Mouse (Mus musculus) kidney, postnatal 0 days (tissue): ENCODE measurements around the gene 4930558K02Rik. TPM values are rescaled to one million over a fixed set of nuclear protein-coding genes. Genes with fewer than 3 reads are reported as not detected.

Experiments used
- ATAC-seq: fragments of 200-750 bp; cut with Nextera tagmentation; replicated peaks from 2 replicates; pipeline ENCODE4 v1.8.0; 2017; ENCODE audit warnings: low read depth, moderate number of reproducible peaks, moderate TSS enrichment, moderate library complexity; ENCODE audit not compliant: low FRiP score
- DNase-seq: peaks from one replicate; pipeline ENCODE4 v3.0.0-alpha.2; 2016; ENCODE audit warnings: low spot score
- H3K27ac ChIP-seq: fragments of 300-500 bp; sonication (generic); 2 replicates; pipeline ENCODE4 v1.5.1; 2014; ENCODE audit warnings: mild to moderate bottlenecking
- H3K27me3 ChIP-seq: fragments of 300-500 bp; sonication (generic); 2 replicates; pipeline ENCODE4 v1.6.1; 2014; ENCODE audit warnings: low read length, mixed read lengths; ENCODE audit not compliant: insufficient read depth
- H3K36me3 ChIP-seq: fragments of 300-500 bp; sonication (generic); 2 replicates; pipeline ENCODE4 v1.6.1; 2014; ENCODE audit warnings: low read length, mixed read lengths; ENCODE audit not compliant: insufficient read depth
- H3K4me1 ChIP-seq: fragments of 300-500 bp; sonication (generic); replicated peaks from 2 replicates; pipeline ENCODE4 v1.6.1; 2014; ENCODE audit warnings: antibody characterized with exemption, low read length, mixed read lengths; ENCODE audit not compliant: insufficient read depth
- H3K4me2 ChIP-seq: fragments of 300-500 bp; sonication (generic); 2 replicates; pipeline ENCODE4 v1.6.1; 2014; ENCODE audit warnings: mild to moderate bottlenecking, low read length, moderate library complexity, mixed read lengths
- H3K4me3 ChIP-seq: fragments of 300-500 bp; sonication (generic); replicated peaks from 2 replicates; pipeline ENCODE4 v1.5.1; 2014; ENCODE audit warnings: low read depth, low read length
- H3K9ac ChIP-seq: fragments of 300-500 bp; sonication (generic); 2 replicates; pipeline ENCODE4 v1.6.1; 2014; ENCODE audit warnings: low read depth, low read length
- H3K9me3 ChIP-seq: fragments of 300-500 bp; sonication (generic); replicated peaks from 2 replicates; pipeline ENCODE4 v1.6.1; 2016; ENCODE audit warnings: low read length, inconsistent platforms, mixed read lengths
- CTCF ChIP-seq: IDR thresholded peaks from 2 replicates; pipeline ENCODE4 v1.5.1; 2016; ENCODE audit warnings: antibody characterized with exemption, low read depth, mild to moderate bottlenecking, moderate library complexity
- WGBS: fragments of 180-500 bp; shearing (Covaris S2); extraction: QIAGEN DNeasy Blood & Tissue Kit; methylation state at CpG from one replicate; pipeline ENCODE4 v1.1.7; 2014; 5-methylcytosine and 5-hydroxymethylcytosine counted together
- polyA plus RNA-seq: library from polyadenylated mRNA; unstranded; fragments of >200 nt; fragmentation: Nextera tagmentation; extraction: Ambion mirVana; gene quantifications from 2 replicates; pipeline ENCODE4 v1.2.1, GENCODE M21; 2015

Gene 4930558K02Rik
- polyA plus RNA-seq, result not detected in 2 replicates

DNA sequence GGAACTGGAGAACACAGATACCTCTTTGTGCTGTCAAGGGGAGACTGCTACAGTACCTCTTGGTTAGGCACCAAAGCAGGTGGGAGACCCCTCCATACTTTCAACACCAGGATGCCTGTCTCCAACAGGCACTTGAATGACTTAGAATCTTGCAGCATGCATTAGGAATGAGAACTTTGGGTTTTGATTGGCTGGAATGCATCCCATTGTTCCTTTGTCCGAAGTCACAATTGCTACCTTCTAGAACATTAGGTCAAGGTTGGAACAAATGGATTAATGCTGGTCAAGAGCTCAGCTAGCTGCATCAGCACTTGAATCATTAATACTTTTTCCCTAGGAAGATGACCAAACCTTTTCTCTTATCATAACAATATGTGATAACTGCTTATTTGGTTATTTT, at the start of gene 4930558K02Rik:
TSS of gene 4930558K02Rik (minus strand) at position 101 of the 400 bp plus-strand sequence.
- H3K36me3 ChIP-seq, result no peaks in the 10 kb centered on the region
- no peak within 1 kb of the TSS for H3K4me2 ChIP-seq
- 66% methylated on average over 1 of the region's 1 CpGs for WGBS
- no peak within 1 kb of the TSS for H3K9ac ChIP-seq
- H3K27ac ChIP-seq, result no peak within 1 kb of the TSS
- peaks cover 9% of the 10 kb centered on the region; the same call in 1 of the 2 replicates for H3K4me1 ChIP-seq
- DNase-seq, result no peak
- no peaks in the 10 kb centered on the region for H3K9me3 ChIP-seq
- no peak for ATAC-seq
- no peaks in the 10 kb centered on the region for H3K27me3 ChIP-seq
- no peak within 1 kb of the TSS for H3K4me3 ChIP-seq
- TF ChIP-seq CTCF, result no peak

DNA sequence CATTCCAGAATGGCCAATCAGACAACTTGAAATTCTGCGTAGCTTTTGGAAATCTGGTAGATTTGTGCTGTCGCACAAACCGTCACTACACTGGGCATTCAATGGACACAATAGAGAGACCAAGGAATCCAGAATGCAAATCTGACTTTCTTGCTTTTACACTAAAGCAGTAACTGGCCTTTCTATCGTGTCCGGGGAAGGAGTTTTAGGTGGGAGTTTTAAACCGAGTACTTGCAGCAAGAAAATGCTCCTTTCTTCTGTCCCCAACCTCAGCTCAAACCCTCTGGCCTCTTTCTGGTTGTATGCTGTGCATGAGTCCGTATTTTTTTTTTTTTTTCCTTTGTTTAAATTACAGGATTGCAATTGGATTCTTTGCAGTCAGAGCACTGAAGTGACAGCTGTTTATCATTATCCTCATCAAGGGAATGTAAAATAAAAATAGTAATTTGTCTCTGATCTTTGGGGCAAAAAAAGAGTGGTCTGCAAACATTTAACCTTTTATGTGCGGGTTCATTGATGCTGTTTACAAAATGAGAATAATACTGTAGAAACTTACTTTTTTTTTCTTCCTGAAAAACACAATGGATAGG, 44.3 kb upstream of the 4930558K02Rik start:
- no peak for ATAC-seq
- no peaks in the 10 kb centered on the region for H3K27me3 ChIP-seq
- H3K4me1 ChIP-seq, result no peaks in the 10 kb centered on the region
- WGBS, result 56% methylated on average over 8 of the region's 8 CpGs
- no peaks in the 10 kb centered on the region for H3K9me3 ChIP-seq
- no peak overlapping the region for H3K4me3 ChIP-seq
- H3K9ac ChIP-seq, result no peak overlapping the region
- no peak for TF ChIP-seq CTCF
- no peak for DNase-seq
- H3K4me2 ChIP-seq, result no peak overlapping the region
- H3K27ac ChIP-seq, result no peak overlapping the region
- H3K36me3 ChIP-seq, result no peaks in the 10 kb centered on the region

DNA sequence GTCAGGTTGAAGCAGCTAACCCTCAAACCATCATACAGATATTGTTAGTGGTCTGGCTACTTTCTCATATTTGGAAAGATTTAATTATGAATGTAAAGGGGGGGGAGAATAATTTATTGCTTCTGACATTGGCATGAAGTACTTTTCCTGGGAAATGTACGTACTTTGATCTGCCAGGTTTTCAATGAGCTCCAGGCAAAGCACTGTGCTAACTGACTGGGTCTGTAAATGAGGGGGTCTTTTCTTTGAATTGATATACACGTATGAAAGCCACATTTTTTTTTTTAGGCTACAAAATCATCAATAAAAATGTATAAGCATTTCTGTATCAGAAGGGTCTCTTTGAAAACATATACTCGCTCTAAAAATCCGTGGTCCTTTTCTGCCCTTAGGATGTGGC, 41.3 kb upstream of the 4930558K02Rik start:
- ATAC-seq, result no peak
- WGBS, result 68% methylated on average over 4 of the region's 4 CpGs
- H3K4me1 ChIP-seq, result peaks cover 15% of the 10 kb centered on the region
- TF ChIP-seq CTCF, result no peak
- no peak for DNase-seq
- H3K4me2 ChIP-seq, result no peak overlapping the region
- no peaks in the 10 kb centered on the region for H3K9me3 ChIP-seq
- no peak overlapping the region for H3K27ac ChIP-seq
- no peaks in the 10 kb centered on the region for H3K27me3 ChIP-seq
- no peaks in the 10 kb centered on the region for H3K36me3 ChIP-seq
- H3K4me3 ChIP-seq, result no peak overlapping the region
- no peak overlapping the region for H3K9ac ChIP-seq

DNA sequence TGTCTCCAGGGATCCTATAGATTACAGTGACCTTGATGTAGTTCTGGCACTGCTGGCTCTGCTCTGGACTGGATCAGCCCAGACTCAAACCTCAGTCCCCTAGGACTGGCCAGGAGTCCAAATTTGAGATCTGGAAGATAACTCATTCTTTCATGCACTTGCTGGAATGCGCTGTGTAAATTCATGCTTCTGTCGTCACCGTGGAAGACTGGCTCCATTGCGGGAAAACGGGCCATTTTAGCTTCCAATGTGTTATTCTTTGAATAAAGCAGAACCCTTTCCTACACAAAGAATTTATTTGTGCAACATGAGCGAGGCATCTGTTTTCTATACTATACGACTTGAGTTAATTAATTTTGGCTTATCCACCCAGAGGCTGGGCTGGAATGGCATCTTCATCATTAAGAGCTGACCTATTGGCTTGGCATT, 40.9 kb upstream of the 4930558K02Rik start:
- peaks cover 15% of the 10 kb centered on the region for H3K4me1 ChIP-seq
- WGBS, result 52% methylated on average over 7 of the region's 7 CpGs
- TF ChIP-seq CTCF, result no peak
- H3K4me3 ChIP-seq, result no peak overlapping the region
- no peak overlapping the region for H3K4me2 ChIP-seq
- no peaks in the 10 kb centered on the region for H3K36me3 ChIP-seq
- no peak for ATAC-seq
- no peak overlapping the region for H3K9ac ChIP-seq
- no peaks in the 10 kb centered on the region for H3K9me3 ChIP-seq
- no peaks in the 10 kb centered on the region for H3K27me3 ChIP-seq
- no peak overlapping the region for H3K27ac ChIP-seq
- no peak for DNase-seq

DNA sequence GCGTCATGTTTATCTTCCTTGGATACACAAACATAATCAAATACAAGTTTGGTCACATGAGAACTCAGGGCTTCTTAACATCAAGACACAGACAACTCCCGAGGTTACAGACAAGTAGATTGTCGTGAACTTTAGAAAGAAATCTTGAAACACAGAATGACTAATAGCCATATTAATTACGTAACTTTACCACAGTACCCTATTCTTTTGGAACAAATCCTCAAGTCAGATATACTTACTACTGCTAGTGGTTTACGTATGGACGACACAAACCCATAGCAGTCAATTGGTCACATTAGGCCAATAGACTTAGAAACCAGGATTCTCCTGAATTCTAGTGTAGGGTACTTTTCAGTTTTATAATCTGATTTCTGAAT, 39.2 kb upstream of the 4930558K02Rik start:
- no peak for TF ChIP-seq CTCF
- Histone ChIP-seq H3K4me1 (peaks cover 15% of the 10 kb centered on the region), H3K27ac (no peak overlapping the region), H3K4me2 (no peak overlapping the region), H3K27me3 (no peaks in the 10 kb centered on the region), H3K9me3 (no peaks in the 10 kb centered on the region), H3K36me3 (no peaks in the 10 kb centered on the region), H3K9ac (no peak overlapping the region), H3K4me3 (no peak overlapping the region)
- 43% methylated on average over 6 of the region's 6 CpGs for WGBS
- ATAC-seq (no peak), DNase-seq (no peak)

DNA sequence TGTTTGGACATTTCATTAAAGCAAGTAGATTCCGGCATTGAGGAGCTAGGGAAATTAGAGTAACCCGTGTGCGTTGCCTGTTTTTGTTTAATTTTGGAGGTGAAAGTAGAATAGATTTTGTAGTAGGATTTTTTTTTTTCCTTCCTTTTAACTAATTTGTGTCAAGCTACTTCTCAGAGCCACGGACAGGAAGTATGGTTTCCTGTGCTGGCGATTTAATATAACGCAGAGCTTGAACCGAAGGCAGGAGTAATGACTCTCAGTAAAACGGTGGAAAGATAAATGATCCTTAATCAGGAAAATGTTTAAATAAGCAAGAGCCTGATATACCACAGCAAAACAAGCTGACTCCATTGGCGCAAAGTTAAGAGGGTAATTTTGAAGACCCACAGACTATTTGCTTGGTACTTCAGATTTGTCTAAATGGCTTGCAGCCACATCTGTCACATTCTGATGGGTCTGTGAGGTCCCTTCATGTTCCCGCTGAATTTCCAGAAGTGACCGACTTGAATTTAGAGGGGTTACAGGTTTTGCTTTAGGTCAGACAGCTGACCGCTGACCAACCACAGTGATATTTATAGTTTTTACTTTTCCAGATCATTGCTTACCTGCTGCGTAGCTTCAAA, 38.7 kb upstream of the 4930558K02Rik start:
- no peaks in the 10 kb centered on the region for H3K36me3 ChIP-seq
- H3K9me3 ChIP-seq, result no peaks in the 10 kb centered on the region
- no peak for DNase-seq
- H3K4me2 ChIP-seq, result peak overlapping the region; percentile 0; the same call in 1 of the 2 replicates
- no peaks in the 10 kb centered on the region for H3K27me3 ChIP-seq
- 21% methylated on average over 13 of the region's 13 CpGs for WGBS
- H3K9ac ChIP-seq, result no peak overlapping the region
- no peak overlapping the region for H3K4me3 ChIP-seq
- peak overlapping the region; percentile 65 for H3K27ac ChIP-seq
- peaks cover 15% of the 10 kb centered on the region for H3K4me1 ChIP-seq
- ATAC-seq, result no peak
- no peak for TF ChIP-seq CTCF
